Mouse (Mus musculus) testis, postnatal 10 days (tissue): ENCODE data around the gene Rbm8a.
"Not testable (repeated sequence)": the region's sequence is repeated elsewhere in the genome, so short reads cannot be mapped to it uniquely, and the experiment has no call there.

Experiments
- DNase-seq: peaks from one replicate; pipeline ENCODE4 v3.0.0; 2021; ENCODE audit warnings: low spot score

The Rbm8a gene

DNA sequence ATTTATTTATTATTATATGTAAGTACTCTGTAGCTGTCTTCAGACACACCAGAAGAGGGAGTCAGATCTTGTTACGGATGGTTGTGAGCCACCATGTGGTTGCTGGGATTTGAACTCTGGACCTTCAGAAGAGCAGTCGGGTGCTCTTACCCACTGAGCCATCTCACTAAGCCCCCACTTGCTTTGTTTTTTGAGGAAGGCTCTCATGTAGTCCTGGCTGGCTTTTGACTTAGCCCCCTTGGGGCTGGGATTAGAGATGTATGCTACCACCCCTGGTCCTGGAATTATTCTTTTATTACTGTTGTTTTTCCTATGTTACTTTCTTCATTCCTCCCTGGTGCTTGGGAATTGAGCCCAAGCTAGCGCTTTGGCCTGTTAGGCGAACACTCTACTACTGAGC lies 23.7 kb upstream of the Rbm8a start:
- not testable (repeated sequence) for DNase-seq

DNA sequence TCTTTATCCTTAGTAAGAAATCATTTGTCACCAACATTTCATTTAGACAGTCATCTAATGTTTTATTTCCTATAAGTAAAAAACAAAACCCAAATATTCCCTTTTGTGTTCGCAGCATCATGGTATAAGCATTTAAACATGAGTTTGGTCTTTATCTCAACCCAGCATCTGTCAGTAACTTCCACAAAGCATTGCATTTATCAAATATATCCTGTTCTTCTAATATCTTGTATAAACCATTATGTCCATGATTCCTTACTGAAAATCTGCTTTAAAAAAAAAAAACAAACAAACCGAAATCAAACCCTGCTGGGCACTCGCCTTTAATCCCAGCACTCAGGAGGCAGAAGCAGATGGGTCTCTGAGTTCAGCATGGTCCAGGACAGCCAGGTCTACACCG lies 23.1 kb upstream of the Rbm8a start:
- DNase-seq, result no peak

DNA sequence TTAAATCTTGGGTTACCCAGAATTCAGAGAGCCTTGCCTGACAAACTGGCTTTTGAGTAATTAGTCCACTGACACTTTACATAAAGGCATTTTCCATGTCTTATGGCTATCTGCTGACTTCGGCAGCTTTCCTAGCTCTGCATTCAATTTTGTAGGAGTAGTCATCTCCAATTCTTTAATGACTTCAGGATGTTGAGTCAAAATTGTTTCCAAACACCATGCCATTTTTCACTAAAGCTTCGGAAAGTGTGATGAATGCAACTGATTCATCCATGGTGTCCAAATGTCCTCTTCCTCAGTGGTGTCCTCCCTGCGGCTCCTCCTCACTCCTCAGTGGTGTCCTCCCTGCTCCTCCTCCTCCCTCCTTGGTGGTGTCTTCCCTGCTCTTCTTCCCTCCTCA lies 11.8 kb upstream of the Rbm8a start:
- no peak for DNase-seq

DNA sequence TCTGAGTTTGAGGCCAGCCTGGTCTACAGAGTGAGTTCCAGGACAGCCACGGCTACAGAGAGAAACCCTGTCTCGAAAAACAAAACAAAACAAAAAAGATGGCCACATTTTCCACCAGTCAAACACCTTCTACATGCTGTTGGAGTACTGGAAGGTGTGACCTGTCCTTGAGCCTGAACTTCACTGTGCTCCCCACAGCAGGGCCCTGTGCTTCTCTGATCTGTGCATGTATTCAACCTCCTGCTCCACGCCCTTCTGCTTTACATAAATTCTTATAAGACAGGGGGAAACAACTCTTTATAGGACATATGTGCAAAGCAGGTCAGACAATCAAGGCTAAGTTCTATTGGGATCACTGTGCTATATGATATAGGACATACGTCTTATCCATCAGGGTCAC lies 6.5 kb upstream of the Rbm8a start:
- no peak for DNase-seq

DNA sequence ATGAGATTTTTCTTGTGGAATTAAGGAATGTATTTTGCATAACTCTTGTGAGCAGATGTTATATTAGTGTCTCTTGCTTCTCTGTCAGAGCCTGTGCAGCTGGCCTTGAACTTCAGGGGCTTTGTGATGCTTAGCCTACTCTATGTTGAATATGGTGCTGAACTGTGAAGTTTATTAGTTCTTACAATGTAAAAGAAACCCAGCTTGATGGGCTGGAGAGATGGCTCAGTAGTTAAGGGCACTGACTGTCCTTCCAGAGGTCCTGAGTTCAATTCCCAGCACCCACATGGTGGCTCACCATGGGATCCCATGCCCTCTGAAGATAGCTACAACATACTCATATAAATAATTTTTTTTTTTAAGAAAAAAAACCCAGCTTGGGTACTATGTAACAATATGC lies 2.3 kb downstream of the Rbm8a start:
- no peak for DNase-seq

DNA sequence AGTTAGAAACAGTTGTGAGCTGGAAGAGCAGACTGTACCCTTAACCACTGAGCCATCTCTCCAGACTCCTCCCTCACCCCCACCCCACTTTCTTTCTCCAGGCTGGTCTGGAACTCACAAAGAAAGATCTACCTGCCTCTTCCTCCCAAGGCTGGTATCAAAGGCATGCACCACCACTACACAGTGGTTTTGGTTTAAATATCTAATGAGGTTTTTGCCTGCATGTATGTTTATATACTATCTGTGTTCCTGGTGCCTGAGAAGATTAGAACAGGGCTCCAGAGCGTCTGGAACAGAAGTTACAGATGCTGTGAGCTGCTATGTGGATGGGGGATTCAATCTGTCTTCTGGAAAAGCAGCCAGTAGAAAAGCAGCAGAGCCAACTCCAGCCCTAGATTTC lies 4.3 kb downstream of the Rbm8a start:
- DNase-seq, result no peak

DNA sequence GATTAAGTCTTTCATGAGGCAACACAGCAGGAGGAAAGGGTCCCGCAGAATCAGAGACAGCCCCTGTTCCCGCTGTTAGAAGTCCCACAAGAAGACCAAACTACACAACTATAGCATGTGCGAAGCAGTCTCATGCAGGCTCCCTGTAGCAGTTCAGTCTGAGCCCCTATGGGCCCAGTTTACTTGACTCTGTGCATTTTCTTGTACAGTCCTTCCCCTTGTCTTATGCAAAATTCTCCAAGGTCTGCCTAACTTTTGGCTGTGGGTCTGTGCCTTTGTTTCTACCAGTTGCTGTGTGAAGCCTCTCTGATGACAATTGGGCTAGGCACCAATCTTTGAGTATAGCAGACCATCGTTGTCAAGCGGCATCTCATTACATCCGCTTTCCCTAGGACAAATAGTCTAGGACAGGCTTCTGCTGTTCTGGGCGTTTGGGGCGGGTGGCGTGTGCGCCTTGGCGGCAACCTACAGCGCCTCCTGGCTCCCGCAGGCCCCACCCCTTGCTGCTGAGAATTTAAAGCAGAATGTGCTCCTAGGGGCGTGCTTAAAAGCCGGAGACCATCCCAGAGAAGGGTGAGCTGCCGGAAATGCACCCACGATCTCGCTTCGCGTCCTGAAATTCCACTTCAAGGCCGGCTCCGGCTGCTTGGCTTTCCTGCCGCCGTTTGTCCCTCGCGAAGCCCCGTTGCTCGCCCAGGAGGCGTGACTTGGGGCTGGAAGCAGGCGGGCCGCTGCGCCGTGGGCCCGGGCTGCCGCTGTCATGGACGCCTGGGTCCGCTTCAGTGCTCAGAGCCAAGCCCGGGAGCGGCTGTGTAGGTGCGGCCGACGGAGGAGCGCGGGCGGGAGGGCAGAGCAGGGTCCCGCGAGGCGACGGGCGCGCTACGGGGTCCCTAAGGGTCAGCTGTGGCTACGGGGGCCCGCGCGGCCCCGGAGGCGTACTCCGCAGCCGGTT lies 5.5 kb downstream of the Rbm8a start, which contains the start of the genes Pex11b and Gm42957:
Gene Pex11b, plus strand, starts transcription at position 449 of the 952 bp plus-strand sequence.
Gene Gm42957, plus strand, starts transcription at position 547 of the 952 bp plus-strand sequence.
- peak; percentile 91 for DNase-seq

DNA sequence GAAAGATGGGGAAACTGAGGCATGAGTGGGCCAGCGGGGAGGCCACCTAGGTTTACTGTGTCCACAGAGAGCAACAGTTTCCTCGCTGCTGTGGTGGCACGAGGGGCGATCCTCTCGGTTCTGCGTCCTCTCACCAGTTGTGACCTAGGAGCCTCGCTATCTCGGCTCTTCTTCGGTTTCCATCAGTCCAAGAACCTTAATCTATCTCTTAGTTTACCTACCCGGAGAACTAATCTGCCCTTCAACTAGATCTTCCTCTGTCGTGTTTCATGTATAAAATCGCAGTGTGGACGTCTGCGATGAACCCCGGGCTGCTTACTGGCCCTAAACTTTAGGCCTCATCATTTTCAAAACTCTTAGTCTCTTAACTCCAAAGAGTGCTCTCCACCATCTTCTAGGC lies 6.2 kb downstream of the Rbm8a start:
- DNase-seq, result no peak

DNA sequence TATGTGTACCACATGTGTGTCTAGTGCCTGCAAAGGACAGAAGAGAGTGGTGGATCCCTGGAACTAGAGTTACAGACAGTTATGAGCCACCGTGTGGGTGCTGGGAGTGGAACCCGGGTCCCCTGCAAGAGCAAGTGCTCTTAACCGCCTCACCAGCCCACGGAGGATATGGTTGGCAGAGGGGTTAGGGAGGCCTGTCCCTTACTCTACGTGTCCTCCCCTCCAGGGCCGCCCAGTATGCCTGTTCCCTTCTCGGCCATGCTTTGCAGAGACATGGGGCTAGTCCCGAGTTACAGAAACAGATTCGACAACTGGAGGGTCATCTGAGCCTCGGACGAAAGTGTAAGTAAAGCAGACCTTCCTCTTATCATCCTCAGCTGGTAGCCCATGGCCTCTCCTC lies 6.7 kb downstream of the Rbm8a start:
- DNase-seq, result peak; percentile 48

DNA sequence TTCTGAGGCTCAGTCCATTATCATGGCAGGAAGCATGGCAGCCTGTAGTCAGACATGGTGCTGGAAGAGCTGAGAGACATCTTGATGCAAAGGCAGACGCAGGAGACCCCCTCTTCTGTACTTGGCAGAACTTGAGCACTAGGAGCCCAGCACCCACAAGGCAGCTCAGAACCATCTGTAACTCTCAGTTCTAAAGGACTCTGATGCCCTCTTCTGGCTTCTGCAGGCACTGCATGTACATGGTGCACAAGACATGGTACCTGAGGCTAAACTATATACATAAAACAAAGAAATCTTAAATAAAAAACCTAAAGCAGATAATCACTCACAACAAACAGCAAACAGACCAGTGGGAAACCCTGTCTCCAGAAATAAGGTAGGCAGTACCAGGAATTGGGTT lies 9.5 kb downstream of the Rbm8a start:
- DNase-seq, result peak; percentile 74

DNA sequence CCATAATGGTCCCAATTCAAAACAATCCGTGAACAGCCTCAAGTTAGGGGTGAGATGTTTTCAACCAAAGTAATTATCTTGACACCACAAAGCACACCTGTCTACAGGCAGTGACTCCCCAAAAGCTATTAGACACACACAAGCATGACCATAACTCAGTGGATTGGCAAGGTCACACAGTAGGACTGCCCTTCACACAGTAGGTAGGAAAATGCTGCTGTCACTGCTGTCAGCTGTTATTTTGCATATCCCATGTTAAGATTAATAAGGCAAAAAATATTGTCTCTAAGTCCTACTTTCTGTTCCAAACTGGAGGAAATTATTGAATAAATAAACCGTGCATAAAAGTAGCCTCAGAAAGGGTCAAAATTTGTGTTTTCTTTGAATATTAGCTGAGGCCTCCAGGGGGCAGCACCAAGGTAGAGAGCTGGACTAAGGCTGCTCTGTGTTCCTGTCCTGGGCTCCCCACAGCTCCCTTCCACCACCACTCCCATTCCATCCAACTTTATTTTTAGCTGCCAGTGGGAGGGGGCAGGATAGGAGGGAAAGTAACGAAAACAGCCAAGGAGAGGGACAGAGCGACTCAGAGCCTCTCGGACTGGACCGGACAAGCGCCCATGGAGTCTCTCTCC lies 15.4 kb downstream of the Rbm8a start, which contains the start of gene Itga10:
Gene Itga10, plus strand, starts transcription at position 567 of the 632 bp plus-strand sequence.
- peak; percentile 77 for DNase-seq

DNA sequence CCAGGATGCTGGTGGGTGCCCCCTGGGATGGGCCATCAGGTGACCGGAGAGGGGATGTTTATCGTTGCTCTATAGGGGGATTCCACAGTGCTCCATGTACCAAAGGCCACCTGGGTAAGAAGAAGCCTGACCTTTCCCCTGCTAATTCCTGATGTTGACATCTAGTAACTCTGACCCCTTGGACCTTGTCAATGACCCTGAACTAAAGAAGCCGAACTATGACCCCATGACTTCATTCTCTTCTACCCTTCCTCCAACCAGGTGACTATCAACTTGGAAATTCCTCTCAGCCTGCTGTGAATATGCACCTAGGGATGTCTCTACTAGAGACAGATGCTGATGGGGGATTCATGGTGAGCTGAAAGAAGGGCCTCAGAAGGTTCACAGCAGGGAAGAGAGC lies 17.6 kb downstream of the Rbm8a start:
- DNase-seq, result no peak

DNA sequence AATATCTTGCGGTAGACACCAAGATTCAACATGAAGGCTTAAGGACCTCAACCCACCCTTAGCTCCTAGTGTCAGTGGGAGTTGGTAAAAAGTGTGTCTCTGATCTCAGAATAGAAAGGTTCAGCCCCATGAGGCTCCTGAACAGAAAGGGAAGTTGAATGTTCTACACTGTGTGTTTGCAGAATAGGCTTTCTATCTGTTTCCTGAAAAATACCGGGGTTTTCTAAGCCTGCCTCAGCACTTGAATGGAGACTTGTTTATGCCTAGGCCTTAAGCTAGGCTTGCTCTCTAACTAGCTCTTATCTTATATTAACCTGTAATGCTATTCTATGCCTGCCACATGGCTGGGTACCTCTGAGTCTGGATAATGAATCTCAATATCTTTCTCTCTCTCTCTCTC lies 31.2 kb downstream of the Rbm8a start:
- no peak for DNase-seq

DNA sequence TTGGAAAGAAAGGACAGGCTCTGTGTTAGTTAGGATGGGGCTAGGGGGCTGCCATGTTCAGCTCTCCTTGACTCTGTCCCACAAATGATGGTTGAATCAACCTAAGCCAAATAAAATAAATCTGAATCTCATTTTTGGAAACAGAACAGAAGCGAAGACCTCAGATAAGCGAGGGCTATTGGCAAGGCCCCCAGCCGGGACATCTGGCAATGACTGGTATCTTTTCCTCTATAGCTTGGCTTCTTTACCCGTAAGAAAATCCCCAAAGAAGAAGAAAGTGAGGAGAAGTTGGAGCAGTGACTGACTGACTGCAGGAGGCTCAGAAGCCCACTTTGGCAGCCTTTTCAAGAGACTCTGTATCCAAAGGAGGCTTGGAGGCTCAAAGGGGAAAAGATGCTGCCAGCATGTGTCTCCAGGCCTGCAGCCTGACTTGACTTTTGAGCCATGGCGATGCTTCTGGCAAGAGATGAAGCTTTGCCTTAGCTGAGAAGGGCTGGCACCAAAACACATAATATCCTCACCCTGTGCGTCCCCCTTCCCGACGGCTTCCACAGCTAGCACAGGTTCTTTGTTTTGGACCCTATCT lies 33.1 kb downstream of the Rbm8a start:
- DNase-seq, result no peak

DNA sequence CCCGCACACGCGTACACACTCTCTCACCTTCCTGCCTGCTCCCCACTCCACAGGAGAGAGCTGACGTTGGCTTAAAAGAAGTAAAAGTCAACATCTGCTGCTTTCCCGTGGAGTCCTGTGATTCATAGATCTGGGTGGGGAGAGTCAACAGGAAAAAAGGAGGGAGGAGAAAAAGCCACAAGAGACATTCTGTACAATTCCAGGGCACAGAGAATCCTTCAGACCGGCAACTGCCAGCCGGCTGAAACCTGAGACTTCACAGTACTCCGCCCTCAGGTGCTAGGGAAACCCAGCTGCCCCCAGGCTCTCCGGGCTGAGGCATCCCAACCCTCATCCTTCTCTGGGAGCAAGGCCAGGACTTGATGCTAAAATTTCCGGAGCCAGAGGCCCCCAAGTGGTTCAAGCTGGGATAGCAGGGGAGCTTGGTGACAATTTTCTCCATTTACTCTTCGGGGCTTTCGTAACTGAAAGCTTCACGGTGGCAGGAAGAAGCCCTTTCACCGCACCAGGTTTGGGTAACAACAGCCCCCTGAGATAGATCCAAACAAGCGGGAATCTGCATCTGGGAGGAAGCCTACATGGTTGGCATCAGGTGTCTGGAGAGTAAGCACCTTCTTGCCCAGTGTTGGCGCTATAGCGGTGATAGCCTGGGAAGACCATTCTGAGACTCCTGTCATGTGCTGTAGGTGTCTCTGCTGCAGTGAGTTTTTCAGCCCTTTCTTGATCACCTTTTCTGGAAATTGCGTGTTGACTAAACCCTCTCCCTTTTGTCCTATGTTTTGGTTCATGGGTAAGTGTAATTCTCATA lies 33.9 kb downstream of the Rbm8a start:
- peak; percentile 89 for DNase-seq

DNA sequence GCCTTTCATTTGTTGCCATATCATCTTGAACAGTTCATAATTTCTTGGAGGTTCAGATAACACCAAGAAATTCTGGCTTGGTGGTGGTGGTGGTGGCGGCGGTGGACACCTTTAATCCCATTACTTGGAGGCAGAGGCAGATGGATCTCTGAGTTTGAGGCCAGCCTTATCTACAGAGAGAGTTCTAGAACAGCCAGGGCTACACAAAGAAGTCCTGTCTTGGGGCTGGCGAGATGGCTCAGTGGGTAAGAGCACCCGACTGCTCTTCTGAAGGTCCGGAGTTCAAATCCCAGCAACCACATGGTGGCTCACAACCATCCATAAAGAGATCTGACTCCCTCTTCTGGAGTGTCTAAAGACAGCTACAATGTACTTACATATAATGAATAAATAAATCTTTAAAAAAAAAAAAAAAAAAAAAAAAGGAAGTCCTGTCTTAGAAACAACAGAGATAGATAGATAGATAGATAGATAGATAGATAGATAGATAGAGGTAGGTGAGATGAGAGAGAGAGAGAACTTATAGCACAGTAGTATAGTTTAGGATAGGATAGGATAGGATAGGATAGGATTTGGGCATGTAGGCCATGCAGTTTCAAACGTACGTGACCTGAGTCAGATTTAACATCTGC lies 36.1 kb downstream of the Rbm8a start:
- not testable (repeated sequence) for DNase-seq

DNA sequence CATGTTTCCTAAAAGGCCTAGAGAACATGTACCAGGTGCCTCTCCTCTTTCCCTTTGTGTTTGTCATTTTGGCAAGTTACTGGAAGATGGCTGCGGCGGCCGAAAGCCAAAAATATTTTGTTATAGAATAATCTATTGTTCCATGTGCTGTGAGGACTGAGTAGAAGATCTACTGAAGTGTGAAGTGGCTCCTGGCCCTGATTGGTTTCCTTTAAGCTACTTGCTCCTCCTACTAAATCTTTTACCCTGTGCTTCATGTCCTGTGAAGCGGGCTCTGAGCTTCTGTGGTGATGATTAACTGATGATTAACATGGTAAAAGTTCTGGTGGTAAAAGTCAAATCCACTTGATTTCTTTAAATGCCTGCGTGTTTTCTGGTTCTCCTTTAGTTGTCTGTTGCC lies 37.2 kb downstream of the Rbm8a start:
- DNase-seq, result no peak

DNA sequence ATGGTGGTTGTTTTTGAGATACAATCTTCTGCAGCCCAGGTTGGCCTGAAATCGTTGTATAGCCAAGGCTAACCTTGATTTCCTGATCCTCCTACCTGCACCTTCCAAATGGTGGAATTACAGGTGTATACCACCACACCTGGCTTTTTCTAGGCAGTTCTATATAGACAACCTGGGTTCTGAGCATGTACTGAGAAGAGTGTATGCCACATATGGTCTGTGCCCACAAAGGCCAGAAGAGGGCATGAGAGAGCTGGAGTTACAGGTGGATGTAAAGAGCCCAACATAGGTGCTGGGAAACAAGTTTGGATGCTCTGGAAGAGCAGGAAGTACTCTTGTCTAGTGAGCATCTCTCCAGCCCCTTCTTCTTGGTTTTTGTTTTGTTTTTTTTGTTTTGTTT lies 37.6 kb downstream of the Rbm8a start:
- DNase-seq, result no peak

DNA sequence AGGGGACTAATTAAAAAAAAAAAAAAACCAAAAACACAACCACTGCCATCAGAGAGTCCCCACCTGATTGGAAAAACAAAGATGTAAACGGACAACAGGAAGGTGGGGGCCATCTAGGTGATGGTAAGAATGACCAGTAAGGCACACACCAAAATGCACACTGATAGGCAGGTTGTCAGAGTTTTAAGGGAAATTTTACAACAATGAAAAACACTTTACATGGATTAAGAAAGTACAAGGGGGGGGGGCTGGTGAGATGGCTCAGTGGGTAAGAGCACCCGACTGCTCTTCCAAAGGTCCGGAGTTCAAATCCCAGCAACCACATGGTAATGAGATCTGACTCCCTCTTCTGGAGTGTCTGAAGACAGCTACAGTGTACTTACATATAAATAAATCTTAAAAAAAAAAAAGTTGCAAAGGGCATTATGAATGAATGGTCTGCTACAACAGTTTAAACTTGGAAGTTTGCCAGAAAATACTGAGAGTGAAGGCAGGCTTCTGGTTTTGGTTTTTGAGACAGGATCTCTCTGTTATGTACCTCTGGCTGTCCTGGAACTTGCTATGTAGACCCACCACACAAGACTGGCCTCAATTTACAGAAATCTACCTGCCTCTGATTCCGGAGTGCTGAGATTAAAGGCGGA lies 38.8 kb downstream of the Rbm8a start:
- no peak for DNase-seq

DNA sequence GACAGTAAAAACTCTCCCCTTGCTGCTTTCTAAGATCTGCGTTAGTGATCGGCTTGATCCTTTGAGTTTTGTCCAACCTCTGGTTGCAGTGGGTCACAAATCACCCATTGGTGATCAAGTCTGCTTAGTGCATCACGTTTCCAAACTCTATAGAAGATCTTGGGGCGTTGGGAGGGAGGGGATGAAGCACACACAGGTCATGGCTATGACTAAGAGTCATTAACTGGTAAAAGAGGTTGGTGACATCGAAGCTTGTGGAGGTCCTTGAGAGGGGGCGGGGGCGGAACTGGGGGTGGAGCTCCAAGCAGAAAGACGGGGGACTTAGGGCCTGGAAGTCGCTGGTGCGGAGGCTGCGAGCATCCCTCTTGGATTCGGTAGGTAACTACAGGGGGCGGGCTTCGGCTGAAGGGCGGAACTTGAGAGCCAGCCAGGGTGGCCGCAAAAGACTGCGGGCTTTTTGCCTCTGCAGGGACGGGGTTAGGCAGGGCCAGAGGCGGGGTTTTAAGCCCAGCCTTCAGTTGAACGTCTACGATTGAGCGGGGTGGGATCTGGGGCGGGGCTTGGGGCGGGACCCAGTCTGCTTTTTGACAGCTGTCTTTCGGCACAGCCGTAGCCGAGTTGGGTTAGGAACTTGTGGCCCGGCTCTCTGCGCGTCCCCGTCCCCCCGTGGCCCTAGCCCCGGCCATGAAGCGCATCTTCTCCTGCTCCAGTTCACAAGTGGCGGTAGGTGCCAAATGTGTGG lies 40.2 kb downstream of the Rbm8a start, which contains the start of gene Ankrd35:
Gene Ankrd35, plus strand, starts transcription at position 405 of the 742 bp plus-strand sequence.
- peak; percentile 83 for DNase-seq
